Comparison of ENCODE assay signal across 33 mouse cellular contexts in the genomic region with DNA sequence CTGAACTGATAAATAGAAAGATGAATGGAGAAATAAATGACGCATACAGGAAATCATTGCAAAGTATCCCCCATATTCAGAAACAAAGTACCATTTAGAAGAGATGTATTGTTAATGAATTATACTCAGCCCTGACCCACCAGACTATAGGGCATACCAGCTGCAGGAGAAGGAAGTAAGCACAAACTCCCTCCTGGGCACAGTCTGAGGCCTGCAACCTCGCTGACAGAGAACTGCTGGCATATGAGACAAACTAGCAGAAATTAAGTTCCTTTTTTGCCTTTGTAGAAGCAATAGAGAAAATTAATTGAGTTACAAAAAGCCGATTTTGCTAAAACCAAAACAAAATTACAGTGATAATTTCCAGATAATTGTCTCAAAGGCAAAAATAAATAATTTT.
"Had no signal": no experiment of that assay in that cellular context is flagged by ENCODE, and none has a peak within 500 bp of the region (broad histone marks: within the 10 kb centered on the region; RNA-seq: fewer than 3 reads in every experiment).

No protein-coding gene starts in this region.

- ATAC-seq: hindbrain, embryonic 16.5 days; hindbrain, postnatal 0 days; inflammation-experienced regulatory T-cells, adult 6 months; intestine, embryonic 15.5 days; intestine, embryonic 16.5 days; intestine, postnatal 0 days had no signal

- H3K9me3 ChIP-seq: heart, embryonic 10.5 days; heart, embryonic 12.5 days; heart, embryonic 13.5 days; heart, embryonic 15.5 days; hindbrain, embryonic 12.5 days; hindbrain, embryonic 13.5 days; hindbrain, embryonic 15.5 days; intestine, embryonic 15.5 days; kidney, embryonic 15.5 days had no signal

- H3K27ac ChIP-seq: heart, embryonic 10.5 days; heart, embryonic 13.5 days; heart, embryonic 15.5 days; hindbrain, embryonic 12.5 days; hindbrain, embryonic 13.5 days; hindbrain, embryonic 14.5 days; hindbrain, embryonic 15.5 days; hindbrain, postnatal 0 days; intestine, embryonic 15.5 days; kidney, embryonic 15.5 days; kidney, postnatal 0 days; layer of hippocampus, adult 2 months; left cerebral cortex, adult 2 months had no signal

- H3K4me2 ChIP-seq: heart, embryonic 12.5 days; heart, embryonic 13.5 days; heart, embryonic 15.5 days; hindbrain, embryonic 12.5 days; hindbrain, embryonic 13.5 days; hindbrain, embryonic 14.5 days; hindbrain, embryonic 15.5 days; intestine, embryonic 15.5 days; kidney, embryonic 15.5 days had no signal

- H3K27me3 ChIP-seq: heart, embryonic 12.5 days; heart, embryonic 13.5 days; heart, embryonic 15.5 days; hindbrain, embryonic 12.5 days; hindbrain, embryonic 13.5 days; hindbrain, embryonic 15.5 days; intestine, embryonic 15.5 days; kidney, embryonic 15.5 days had no signal

- H3K36me3 ChIP-seq: heart, embryonic 10.5 days; heart, embryonic 12.5 days; heart, embryonic 13.5 days; heart, embryonic 15.5 days; hindbrain, embryonic 12.5 days; hindbrain, embryonic 13.5 days; hindbrain, embryonic 15.5 days; intestine, embryonic 15.5 days; kidney, embryonic 15.5 days had no signal

- H3K9ac ChIP-seq: heart, embryonic 12.5 days; heart, embryonic 13.5 days; heart, embryonic 15.5 days; hindbrain, embryonic 12.5 days; hindbrain, embryonic 13.5 days; hindbrain, embryonic 14.5 days; hindbrain, embryonic 15.5 days; intestine, embryonic 15.5 days; kidney, embryonic 15.5 days had no signal

- H3K4me1 ChIP-seq: heart, embryonic 10.5 days; heart, embryonic 12.5 days; heart, embryonic 13.5 days; heart, embryonic 15.5 days; hindbrain, embryonic 12.5 days; hindbrain, embryonic 13.5 days; hindbrain, embryonic 15.5 days; intestine, embryonic 15.5 days; kidney, embryonic 15.5 days had no signal

- H3K4me3 ChIP-seq: heart, embryonic 10.5 days; heart, embryonic 12.5 days; heart, embryonic 13.5 days; heart, embryonic 15.5 days; hindbrain, embryonic 12.5 days; hindbrain, embryonic 13.5 days; hindbrain, embryonic 15.5 days; intestine, embryonic 15.5 days; kidney, embryonic 15.5 days; layer of hippocampus, adult 2 months; left cerebral cortex, adult 2 months had no signal

- DNase-seq: heart, postnatal 10 days; heart, postnatal 14 days; heart, postnatal 36 days; heart, postnatal 4 days; kidney, adult 11 months; kidney, adult 18-20 months; kidney, adult 2 months; kidney, adult 8-10 months; kidney, postnatal 10 days; kidney, postnatal 14 days; kidney, postnatal 25 days; kidney, postnatal 36 days; kidney, postnatal 4 days; layer of hippocampus, adult 9-11 months; layer of hippocampus, postnatal 36 days had no signal
